Mouse (Mus musculus): ENCODE measurements at regions not wholly inside any gene's neighbourhood (a gene's known extent, or its start where the extent isn't known, plus 50 kb on each side); places are given as distances from the start of the nearest gene placed in this dataset.

DNA sequence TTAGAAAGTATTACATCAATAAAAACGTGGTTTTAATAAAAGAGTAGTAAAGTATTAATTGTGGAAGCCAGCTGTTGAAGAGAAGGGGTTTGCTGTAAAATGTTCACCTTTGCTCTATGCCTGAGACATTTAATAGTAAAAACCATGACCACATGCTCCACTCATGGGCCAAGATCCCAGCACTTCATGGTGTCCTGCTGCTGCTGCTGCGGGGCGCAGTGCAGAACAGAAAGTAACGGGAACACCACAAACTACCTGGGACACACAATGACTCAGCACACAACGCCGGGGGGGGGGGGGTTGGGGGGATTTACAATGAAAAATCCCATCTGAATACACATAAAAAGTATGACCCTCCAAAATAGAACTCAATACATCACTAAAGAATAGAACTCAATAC, 124.8 kb upstream of the Klf14 start:
- no peak for DNase-seq (ENCODE audit: low spot score)

DNA sequence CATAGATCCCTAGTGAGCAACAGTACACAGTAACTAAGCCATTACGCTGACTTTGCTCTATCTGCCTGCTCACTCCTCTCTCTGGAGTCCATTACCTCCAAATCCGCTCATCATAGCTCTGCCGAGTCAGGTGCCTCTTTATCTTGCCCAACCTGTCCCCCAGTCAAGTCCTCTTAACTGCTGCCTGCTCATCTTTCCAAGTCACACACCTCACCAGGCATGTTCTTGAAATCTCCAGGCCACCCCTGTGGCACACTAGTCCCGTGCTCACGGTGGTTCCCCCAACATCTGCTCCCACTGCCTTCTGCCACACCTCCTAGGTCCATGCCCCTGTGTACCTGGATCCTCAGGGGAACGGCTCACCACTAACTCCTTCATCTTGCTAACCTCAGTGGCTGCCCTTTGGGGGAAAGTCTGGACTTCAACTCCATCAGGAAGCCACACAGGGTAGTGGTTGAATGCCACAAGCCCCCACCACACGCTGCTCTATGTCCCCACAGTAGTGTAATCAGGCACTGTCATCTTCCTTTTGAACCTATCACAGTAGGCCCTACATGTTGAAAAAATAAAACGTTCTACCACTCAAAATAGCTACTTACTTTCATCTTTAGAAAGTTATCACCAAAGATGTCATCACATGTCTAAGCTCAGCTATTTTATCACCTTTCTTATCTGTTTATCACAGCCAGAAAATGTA, 126.3 kb upstream of the Klf14 start:
- no peak for DNase-seq (ENCODE audit: low spot score)

DNA sequence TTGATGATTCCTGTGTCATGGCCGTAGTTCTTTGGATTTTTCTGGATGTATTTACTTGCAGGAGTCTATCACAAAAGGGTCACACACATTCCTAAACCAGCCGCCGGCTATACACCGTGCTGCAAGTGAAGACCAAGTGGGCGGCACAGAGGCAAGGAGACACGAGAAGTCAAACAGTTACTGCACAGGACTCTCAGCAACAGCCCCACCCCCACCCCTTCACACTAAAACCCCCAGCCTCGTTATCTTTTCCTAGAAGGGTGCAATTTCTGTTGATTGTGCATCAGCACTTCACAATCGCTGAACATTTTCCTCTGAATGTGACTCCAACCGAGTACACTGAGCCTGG, 126.9 kb upstream of the Klf14 start:
- peak; percentile 21 for DNase-seq (ENCODE audit: low spot score)

- no peak for DNase-seq (ENCODE audit: low spot score)
Measured at GRCm38 (mm10) chr6:31086283-31086682, 127.4 kb upstream of the Klf14 start.

GRCm38 (mm10) chr6:31086798-31087360, 128.0 kb upstream of the Klf14 start:
- DNase-seq (ENCODE audit: low spot score), result no peak

DNA sequence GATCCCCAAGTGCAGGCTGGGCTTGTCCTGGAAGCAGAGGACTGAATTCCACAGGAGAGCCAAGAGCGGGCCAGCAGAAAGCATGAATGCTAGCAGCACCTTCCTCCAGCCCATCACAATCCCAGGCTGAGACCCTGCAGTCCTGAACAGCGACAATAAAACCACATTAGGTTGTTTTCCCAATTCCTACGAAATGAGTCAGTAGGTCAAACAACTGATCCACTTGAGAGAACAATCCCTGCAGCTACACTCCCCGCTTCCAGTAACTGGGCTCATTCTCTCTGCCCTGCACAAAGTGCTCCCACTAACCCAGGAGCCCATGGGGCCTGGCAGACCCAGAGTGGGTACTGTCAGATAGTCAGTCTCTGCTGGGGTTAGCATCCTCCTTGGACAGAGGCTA, 128.6 kb upstream of the Klf14 start:
- no peak for DNase-seq (ENCODE audit: low spot score)

DNA sequence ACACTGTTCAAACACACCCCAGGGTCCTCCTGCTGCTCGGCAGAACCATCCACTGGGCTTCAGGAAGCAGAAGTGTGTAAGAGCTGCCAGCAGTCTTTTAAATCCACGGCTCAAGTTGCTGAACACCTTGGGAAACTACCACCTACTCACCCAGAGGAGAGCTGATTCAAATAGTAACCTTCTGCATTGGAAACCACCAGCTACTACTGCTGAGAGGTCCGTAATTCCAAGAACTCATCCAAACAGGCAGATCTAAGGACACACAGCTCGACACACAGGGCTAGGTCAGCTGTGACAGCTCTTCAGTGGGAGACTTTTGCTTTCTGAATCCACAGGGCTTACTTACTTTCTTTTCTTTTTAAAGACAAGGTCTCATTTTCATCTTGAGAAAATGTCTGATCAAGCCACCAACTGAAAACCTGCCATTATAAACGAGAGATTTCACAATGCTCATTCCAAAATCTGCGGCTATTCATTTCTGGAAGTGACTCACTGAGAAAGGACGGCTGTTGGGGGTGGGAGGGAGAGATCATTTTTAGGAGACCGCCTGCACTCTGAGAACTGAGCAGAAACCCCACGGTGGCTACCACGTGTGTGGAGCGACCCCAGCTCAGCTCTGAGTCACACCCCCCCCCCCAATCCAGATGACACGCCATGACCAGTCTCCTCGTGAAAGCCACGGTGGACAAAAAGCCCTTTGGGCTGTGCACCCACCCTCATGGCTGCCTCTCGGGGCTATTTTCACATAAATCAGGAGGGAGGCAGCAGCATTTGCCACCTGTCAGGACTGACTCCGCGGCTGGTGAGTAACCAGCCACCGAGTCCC, 129.5 kb upstream of the Klf14 start:
- no peak for DNase-seq (ENCODE audit: low spot score)

GRCm38 (mm10) chr6:31088973-31089368, 130.1 kb upstream of the Klf14 start:
- no peak for DNase-seq (ENCODE audit: low spot score)

- DNase-seq (ENCODE audit: low spot score), result no peak
Measured at GRCm38 (mm10) chr6:31090288-31090687, 131.4 kb upstream of the Klf14 start.

DNA sequence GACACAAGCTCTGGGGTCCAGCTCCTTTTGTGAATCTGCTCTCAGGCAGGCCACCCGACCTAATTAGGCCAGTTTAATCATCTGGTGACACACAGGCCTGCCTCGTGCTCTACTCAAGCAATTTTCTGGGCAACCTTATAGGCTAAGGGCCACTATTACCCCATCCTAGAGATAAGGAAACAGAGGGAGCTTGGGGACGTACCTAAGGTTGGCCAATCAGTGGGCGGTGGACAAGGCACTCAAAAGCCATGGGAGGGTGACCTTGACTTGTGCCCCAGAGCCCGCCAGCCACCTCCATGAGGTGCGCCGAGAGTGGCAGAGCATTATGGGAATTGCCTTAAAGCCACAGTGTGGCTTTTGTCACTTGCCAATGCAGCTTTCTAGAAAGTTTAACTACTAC, 131.9 kb upstream of the Klf14 start:
- no peak for DNase-seq (ENCODE audit: low spot score)

DNA sequence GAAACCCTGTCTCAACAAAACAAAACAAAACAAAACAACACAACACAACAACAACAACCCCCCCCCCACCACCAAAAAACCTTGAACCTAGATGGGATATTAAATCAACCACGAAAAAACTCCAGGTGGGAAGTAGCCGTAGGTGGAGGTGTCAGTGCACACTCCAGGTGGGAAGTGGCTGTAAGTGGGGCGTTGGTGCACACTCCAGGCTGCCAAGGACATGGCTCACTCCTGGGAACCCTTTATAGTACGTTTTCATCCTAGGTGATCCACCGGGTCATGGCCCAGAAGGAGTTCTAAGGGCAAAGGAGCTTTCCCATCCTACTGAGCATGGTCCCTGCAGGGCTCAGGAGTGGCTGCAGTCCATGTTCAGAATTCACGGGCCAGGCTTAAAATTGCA, 133.4 kb upstream of the Klf14 start:
- DNase-seq (ENCODE audit: low spot score), result no peak

DNA sequence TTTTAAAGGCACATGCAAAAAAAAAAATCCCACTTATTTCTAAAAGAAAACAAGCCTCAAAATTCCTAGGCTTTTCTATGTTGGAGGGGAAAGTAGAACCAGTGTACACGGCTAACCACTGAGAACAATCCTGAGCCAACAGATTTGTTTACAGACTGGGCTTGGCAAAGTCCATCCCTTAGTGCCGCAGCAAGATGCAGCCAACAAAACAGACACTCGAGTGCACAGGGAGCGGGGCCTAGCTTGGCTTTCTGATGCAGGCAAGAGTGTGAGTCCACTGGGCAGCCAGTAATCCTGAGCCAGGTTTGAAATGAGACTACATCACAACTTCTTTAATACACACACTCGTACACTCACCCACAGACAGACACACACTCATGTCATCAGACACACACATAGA, 133.9 kb upstream of the Klf14 start:
- no peak for DNase-seq (ENCODE audit: low spot score)

DNA sequence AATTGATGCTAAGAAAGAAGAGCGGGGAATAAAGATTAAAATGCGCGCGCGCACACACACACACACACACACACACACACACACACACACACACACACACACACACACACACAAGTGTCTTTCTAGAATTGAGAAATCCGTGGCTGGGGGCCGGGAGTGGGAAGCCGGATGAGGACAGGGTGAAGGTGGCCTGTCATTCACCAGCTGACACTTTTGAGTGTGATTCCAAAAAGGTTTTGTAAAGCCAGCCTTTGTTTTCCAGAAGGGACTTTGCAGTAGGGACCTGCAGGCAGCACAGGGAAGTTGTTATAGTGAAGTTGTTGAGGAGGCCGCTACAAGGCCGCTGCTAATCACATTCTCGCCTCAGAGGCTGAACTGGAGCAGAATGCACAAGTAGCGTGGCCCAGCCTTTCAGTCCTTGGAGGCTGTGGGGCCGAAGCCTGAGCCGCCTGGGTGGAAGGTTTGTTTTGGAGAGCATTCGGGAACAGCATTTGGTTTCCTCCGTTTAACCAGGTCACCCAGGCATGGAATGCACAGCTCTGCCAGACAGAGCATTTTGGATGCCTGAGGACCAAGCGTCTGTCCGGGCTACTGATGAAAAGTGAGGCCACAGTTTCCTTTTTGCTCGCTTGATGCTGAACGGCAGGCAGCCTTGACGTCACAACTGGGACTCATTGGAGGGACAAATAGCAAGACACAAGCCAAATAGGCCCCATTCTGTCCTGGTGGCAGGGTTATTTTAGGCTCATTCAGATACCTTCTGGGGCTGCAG, 137.3 kb upstream of the Klf14 start:
- DNase-seq (ENCODE audit: low spot score), result no peak

- DNase-seq (ENCODE audit: low spot score), result no peak
Measured at GRCm38 (mm10) chr6:31096787-31097186, 137.9 kb upstream of the Klf14 start.

DNA sequence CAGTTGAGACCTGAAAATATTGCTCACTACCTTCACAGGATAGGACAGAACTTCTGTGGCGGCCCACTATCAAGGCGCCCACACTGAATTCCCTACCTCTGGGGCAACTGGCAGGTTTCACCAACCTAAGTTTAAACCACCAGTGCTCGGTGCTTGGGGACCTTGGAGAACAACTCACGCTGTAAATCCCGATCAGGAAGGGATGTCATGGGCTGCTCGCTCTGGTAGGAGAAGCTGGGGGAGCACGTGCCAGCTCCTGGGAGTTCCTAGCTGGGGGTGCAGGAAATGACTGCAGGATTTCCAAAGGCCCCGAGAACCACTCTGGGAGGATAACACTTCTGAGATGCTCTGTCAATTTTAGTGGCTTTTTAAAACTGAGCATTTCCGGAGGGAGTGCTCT, 138.4 kb upstream of the Klf14 start:
- DNase-seq (ENCODE audit: low spot score), result no peak

DNA sequence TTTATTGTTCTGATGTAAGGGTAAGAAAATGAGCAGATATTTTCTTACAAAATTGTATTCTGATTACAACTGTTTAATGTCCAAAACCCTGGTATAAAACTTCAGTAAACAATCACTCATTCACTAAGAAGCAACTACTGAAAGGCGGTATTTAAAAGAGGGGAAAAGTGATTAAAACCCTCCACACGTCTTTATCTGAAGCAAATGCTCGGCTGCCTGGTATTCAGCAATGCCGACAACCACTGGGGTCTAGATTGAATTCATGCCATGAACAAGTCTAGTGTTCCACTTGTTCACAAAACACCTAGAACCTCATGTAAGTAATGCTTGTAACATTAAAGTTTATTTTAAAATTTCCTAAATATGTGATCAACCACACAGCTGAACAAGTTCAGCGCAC, 139.2 kb upstream of the Klf14 start:
- no peak for DNase-seq (ENCODE audit: low spot score)

- no peak for DNase-seq (ENCODE audit: low spot score)
Measured at GRCm38 (mm10) chr6:31100084-31100579, 141.3 kb upstream of the Klf14 start.

DNA sequence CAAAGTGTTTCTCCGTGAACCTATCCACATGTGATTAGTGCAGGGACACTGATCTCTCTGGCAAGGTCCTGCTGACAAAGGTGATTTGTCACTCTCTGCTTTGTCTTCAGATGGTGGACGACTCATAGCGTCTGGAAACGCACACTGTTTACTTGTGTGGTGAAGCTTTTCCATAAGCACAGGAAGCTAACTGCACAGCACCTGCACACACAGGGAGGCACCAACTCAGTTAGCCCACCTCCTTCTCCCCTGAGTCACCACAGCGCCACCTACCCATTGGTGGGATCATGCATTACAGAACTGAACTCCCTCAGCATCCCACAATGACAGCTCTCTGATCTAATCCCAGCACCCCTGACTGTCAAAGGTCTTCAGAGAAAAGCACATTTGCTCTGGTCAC, 141.9 kb upstream of the Klf14 start:
- DNase-seq (ENCODE audit: low spot score), result no peak

- DNase-seq (ENCODE audit: low spot score), result no peak
Measured at GRCm38 (mm10) chr6:31106144-31106836, 147.4 kb upstream of the Klf14 start.

GRCm38 (mm10) chr6:31106856-31107359, 148.0 kb upstream of the Klf14 start:
- DNase-seq (ENCODE audit: low spot score), result no peak

- DNase-seq (ENCODE audit: low spot score), result no peak
Measured at GRCm38 (mm10) chr6:31107360-31107759, 148.5 kb upstream of the Klf14 start.

Measured in c-Kit-positive CD71-positive TER-119-positive erythroid progenitor cells, embryonic 14.5 days (primary cell).